Mouse (Mus musculus) G1E (cell line): ENCODE measurements around the gene Obp1a.

Experiments used
- CTCF ChIP-seq: IDR thresholded peaks from 2 replicates; pipeline ENCODE4 v1.5.1; 2012; ENCODE audit warnings: low read depth, low read length, inconsistent platforms, mixed read lengths
- GATA1 ChIP-seq: IDR thresholded peaks from 2 replicates; pipeline ENCODE4 v1.6.1; 2012; ENCODE audit warnings: borderline replicate concordance, low read length, inconsistent platforms, mixed read lengths
- GATA2 ChIP-seq: IDR thresholded peaks from 2 replicates; pipeline ENCODE4 v1.6.1; 2012; ENCODE audit warnings: low read depth, low read length, inconsistent platforms, borderline replicate concordance
- POLR2AphosphoS5 ChIP-seq: IDR thresholded peaks from 2 replicates; pipeline ENCODE4 v1.6.1; 2012; ENCODE audit warnings: low read depth, low read length, inconsistent platforms; ENCODE audit not compliant: insufficient replicate concordance
- TAL1 ChIP-seq: conservative IDR thresholded peaks from 2 replicates; pipeline ENCODE4 v1.6.1; 2012; ENCODE audit warnings: low read depth, low read length, inconsistent platforms, mixed read lengths

DNA sequence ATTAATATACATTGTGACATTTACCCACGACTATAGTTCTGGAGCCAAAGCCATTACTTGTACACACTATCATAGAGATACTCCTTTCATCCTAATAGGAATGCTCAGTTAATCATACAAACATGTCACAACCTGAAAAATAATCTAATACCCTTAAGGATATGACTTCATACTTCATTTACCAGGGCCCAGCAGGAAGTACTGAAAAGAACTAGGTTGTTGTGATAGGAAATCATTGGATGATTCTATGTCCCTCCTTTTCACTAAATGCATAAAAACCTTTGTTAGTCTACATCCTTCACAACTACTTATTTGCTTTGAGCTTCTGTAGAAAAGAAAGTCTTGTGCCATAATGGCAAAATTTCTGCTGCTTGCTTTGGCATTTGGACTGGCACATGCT is 34.0 kb upstream of the Obp1a start, which contains the start of gene Gm5938:
- TF ChIP-seq CTCF (no peak), TAL1 (no peak), GATA1 (no peak), POLR2AphosphoS5 (no peak), GATA2 (no peak)
